10 mouse cellular contexts compared by ENCODE assay signal in genomic region chr8:71131327-71132089, GRCm38 (mm10).
DNase-seq lines count a peak whose midpoint lies in the region; ATAC-seq and TF ChIP-seq lines count a peak whose summit lies in the region.
"Had no signal": no experiment of that assay in that cellular context is flagged by ENCODE, and none has a peak within 500 bp of the region (broad histone marks: within the 10 kb centered on the region; RNA-seq: fewer than 3 reads in every experiment).

No protein-coding gene starts in this region.

- H3K36me3 ChIP-seq in forebrain, embryonic 11.5 days (ENCODE audit: control insufficient read depth, insufficient read depth, low read length): no peaks in the 10 kb centered on the region
- no peaks in the 10 kb centered on the region for H3K36me3 ChIP-seq in forebrain, postnatal 0 days (ENCODE audit: insufficient read depth)
- H3K36me3 ChIP-seq in lung, embryonic 15.5 days: no peaks in the 10 kb centered on the region
- no peaks in the 10 kb centered on the region for H3K36me3 ChIP-seq in limb, embryonic 10.5 days

- H3K4me1 ChIP-seq in forebrain, embryonic 11.5 days (replicated peaks; ENCODE audit: control insufficient read depth, insufficient read depth, low read length): no peaks in the 10 kb centered on the region
- no peaks in the 10 kb centered on the region for H3K4me1 ChIP-seq in forebrain, postnatal 0 days (ENCODE audit: insufficient read depth)
- no peaks in the 10 kb centered on the region for H3K4me1 ChIP-seq in lung, embryonic 15.5 days
- no peaks in the 10 kb centered on the region for H3K4me1 ChIP-seq in limb, embryonic 10.5 days

- DNase-seq in forebrain, embryonic 11.5 days (ENCODE audit: low spot score): peak; percentile 61
- DNase-seq in forebrain, postnatal 0 days: no peak
- DNase-seq in lung, postnatal 14 days: no peak
- DNase-seq in limb, embryonic 10.5 days (ENCODE audit: low spot score): peak; percentile 41
- no peak for DNase-seq in cerebellum, adult 18-20 months
- no peak for DNase-seq in thymus, postnatal 4 days
- DNase-seq: kidney, postnatal 14 days; lung, postnatal 10 days had no signal

- H3K9ac ChIP-seq in forebrain, embryonic 11.5 days (ENCODE audit: low read length): no peak overlapping the region
- H3K9ac ChIP-seq in forebrain, postnatal 0 days: no peak overlapping the region
- H3K9ac ChIP-seq in lung, embryonic 15.5 days: no peak overlapping the region

- 90% methylated on average over 4 of the region's 4 CpGs for WGBS in forebrain, embryonic 11.5 days
- 94% methylated on average over 4 of the region's 4 CpGs for WGBS in forebrain, postnatal 0 days
- 86% methylated on average over 4 of the region's 4 CpGs for WGBS in lung, embryonic 15.5 days
- WGBS in limb, embryonic 10.5 days: 94% methylated on average over 4 of the region's 4 CpGs

- peak; percentile 58 for ATAC-seq in forebrain, embryonic 11.5 days (replicated peaks; ENCODE audit: low FRiP score)
- no peak for ATAC-seq in forebrain, postnatal 0 days
- ATAC-seq in lung, embryonic 15.5 days (ENCODE audit: borderline replicate concordance, extremely low read depth, low FRiP score, low TSS enrichment): peak; percentile 65; the same call in 1 of the 2 replicates
- ATAC-seq in neutrophil, adult 5-6 weeks (ENCODE audit: extremely low read depth, insufficient number of reproducible peaks, low FRiP score, poor library complexity, severe bottlenecking): peak; percentile 53; the same call in 1 of the 2 replicates

- no peaks in the 10 kb centered on the region for H3K27me3 ChIP-seq in forebrain, embryonic 11.5 days (ENCODE audit: control insufficient read depth, insufficient read depth, low read length)
- H3K27me3 ChIP-seq in forebrain, postnatal 0 days (ENCODE audit: insufficient read depth, low read length): no peaks in the 10 kb centered on the region
- no peaks in the 10 kb centered on the region for H3K27me3 ChIP-seq in lung, embryonic 15.5 days
- H3K27me3 ChIP-seq in limb, embryonic 10.5 days (ENCODE audit: low read depth, poor library complexity, severe bottlenecking): no peaks in the 10 kb centered on the region

- TF ChIP-seq CTCF in forebrain, postnatal 0 days (IDR thresholded peaks at IDR 0.05; ENCODE audit: low read depth): no peak

- no peak overlapping the region for H3K27ac ChIP-seq in forebrain, embryonic 11.5 days (ENCODE audit: low read depth, low read length)
- H3K27ac ChIP-seq in forebrain, postnatal 0 days (ENCODE audit: low read depth, low read length): no peak overlapping the region
- H3K27ac ChIP-seq in lung, embryonic 15.5 days: no peak overlapping the region
- no peak overlapping the region for H3K27ac ChIP-seq in limb, embryonic 10.5 days

- H3K4me2 ChIP-seq in forebrain, embryonic 11.5 days (ENCODE audit: low read depth, low read length, severe bottlenecking): no peak overlapping the region
- no peak overlapping the region for H3K4me2 ChIP-seq in forebrain, postnatal 0 days (ENCODE audit: low read depth)
- no peak overlapping the region for H3K4me2 ChIP-seq in lung, embryonic 15.5 days

- no peaks in the 10 kb centered on the region for H3K9me3 ChIP-seq in forebrain, embryonic 11.5 days (ENCODE audit: control insufficient read depth, low read length)
- H3K9me3 ChIP-seq in forebrain, postnatal 0 days (ENCODE audit: low read length): no peaks in the 10 kb centered on the region
- H3K9me3 ChIP-seq in lung, embryonic 15.5 days: no peaks in the 10 kb centered on the region
- no peaks in the 10 kb centered on the region for H3K9me3 ChIP-seq in limb, embryonic 10.5 days (replicated peaks)

- no peak overlapping the region for H3K4me3 ChIP-seq in forebrain, embryonic 11.5 days (ENCODE audit: low read depth, low read length)
- H3K4me3 ChIP-seq in forebrain, postnatal 0 days (ENCODE audit: low read depth, low read length): no peak overlapping the region
- no peak overlapping the region for H3K4me3 ChIP-seq in lung, embryonic 15.5 days
- H3K4me3 ChIP-seq in limb, embryonic 10.5 days: no peak overlapping the region

Comparison
In these comparisons a context has a peak if more than half of its experiments do, and no peak if none do; other contexts are left out.
1. DNase-seq: peak in forebrain, embryonic 11.5 days (single experiment) and limb, embryonic 10.5 days (single experiment); none in forebrain, postnatal 0 days (single experiment), lung, postnatal 14 days (single experiment), cerebellum, adult 18-20 months (0 of 2) and thymus, postnatal 4 days (single experiment).